Mouse (Mus musculus) liver, adult 2 months (tissue): ENCODE measurements around the gene Def6. TPM values are rescaled to one million over a fixed set of nuclear protein-coding genes. Genes with fewer than 3 reads are reported as not detected.

Experiments
- DNase-seq: peaks from one replicate; pipeline ENCODE4 v3.0.0-alpha.2; 2011; ENCODE audit warnings: low read depth, low spot score; ENCODE audit errors: extremely low read depth
- H3K27ac ChIP-seq: fragments of 200-500 bp; replicated peaks from 2 replicates; pipeline ENCODE4 v1.5.1; 2012; ENCODE audit warnings: low read depth, mild to moderate bottlenecking, control low read depth, inconsistent platforms, low read length; ENCODE audit not compliant: insufficient read depth
- H3K27me3 ChIP-seq: fragments of 200-500 bp; 2 replicates; pipeline ENCODE4 v1.6.1; 2012; ENCODE audit warnings: mild to moderate bottlenecking, moderate library complexity, low read length, inconsistent platforms; ENCODE audit not compliant: control insufficient read depth, insufficient read depth
- H3K36me3 ChIP-seq: fragments of 200-500 bp; 2 replicates; pipeline ENCODE4 v1.6.1; 2012; ENCODE audit warnings: low read length, inconsistent platforms; ENCODE audit not compliant: control insufficient read depth, insufficient read depth
- H3K4me1 ChIP-seq: fragments of 200-500 bp; 2 replicates; pipeline ENCODE4 v1.6.1; 2011; ENCODE audit warnings: low read length; ENCODE audit not compliant: control insufficient read depth, insufficient read depth
- H3K4me3 ChIP-seq: fragments of 200-500 bp; 2 replicates; pipeline ENCODE4 v1.5.1; 2011; ENCODE audit warnings: low read depth, mild to moderate bottlenecking, control low read depth, low read length, moderate library complexity; ENCODE audit not compliant: insufficient read depth
- H3K79me2 ChIP-seq: fragments of 200-500 bp; 2 replicates; pipeline ENCODE4 v1.6.1; 2012; ENCODE audit warnings: inconsistent platforms, mild to moderate bottlenecking, low read length, moderate library complexity; ENCODE audit not compliant: control insufficient read depth, insufficient read depth
- H3K9ac ChIP-seq: fragments of 200-500 bp; 2 replicates; pipeline ENCODE4 v1.6.1; 2012; ENCODE audit warnings: low read depth, mild to moderate bottlenecking, control low read depth, inconsistent platforms, low read length
- CTCF ChIP-seq: fragments of 200-500 bp; IDR thresholded peaks from 2 replicates; pipeline ENCODE4 v1.5.1; 2011; ENCODE audit warnings: low read depth, low read length, control low read depth
- POLR2A ChIP-seq: fragments of 200-500 bp; IDR thresholded peaks from 2 replicates; pipeline ENCODE4 v1.6.1; 2011; ENCODE audit warnings: low read length, control low read depth; ENCODE audit not compliant: insufficient read depth; ENCODE audit errors: extremely low read depth
- WGBS: fragments of 180-500 bp; shearing (Covaris S2); methylation state at CpG from one replicate; pipeline ENCODE4 v1.1.7; 2018; 5-methylcytosine and 5-hydroxymethylcytosine counted together
- polyA plus RNA-seq: library from polyadenylated mRNA; depleted of rRNA; stranded (reverse); fragments of >200 nt; gene quantifications from 2 replicates; pipeline ENCODE4 v1.2.3, GENCODE M21; 2012
- total RNA-seq: library from RNA; depleted of rRNA; stranded (reverse); fragments of >200 nt; gene quantifications from 2 replicates; pipeline ENCODE4 v1.2.3, GENCODE M21; 2014

The Def6 gene
- total and polyA plus RNA-seq, 2 experiments = 0.28 to 0.31 TPM

DNA sequence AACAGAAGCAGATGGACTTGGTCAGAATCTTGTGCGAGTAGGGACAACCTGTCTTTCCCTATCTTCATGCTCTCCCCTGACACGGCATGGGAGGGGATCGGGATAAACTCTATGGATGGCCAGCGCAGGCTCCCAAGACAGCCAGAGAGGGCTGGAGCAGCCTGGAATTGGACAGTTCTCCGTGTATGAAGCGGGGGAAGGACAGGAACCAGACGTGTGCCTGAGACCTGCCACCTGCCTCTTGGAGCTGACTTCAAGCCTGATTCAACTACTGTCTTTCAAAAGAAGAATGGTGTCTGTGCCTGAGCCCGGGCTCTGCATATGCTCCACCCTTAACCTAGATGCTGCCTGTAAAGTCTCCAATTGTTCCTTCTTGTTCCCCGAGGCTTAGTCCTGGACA is 34.9 kb upstream of the Def6 start:
- Histone ChIP-seq H3K79me2 (no peaks in the 10 kb centered on the region; the same call in 1 of the 2 replicates), H3K36me3 (no peaks in the 10 kb centered on the region), H3K4me3 (no peak overlapping the region), H3K27me3 (no peaks in the 10 kb centered on the region), H3K4me1 (peaks cover 4% of the 10 kb centered on the region; the same call in 1 of the 2 replicates), H3K9ac (no peak overlapping the region), H3K27ac (no peak overlapping the region)
- WGBS = 72% methylated on average over 9 of the region's 9 CpGs
- TF ChIP-seq POLR2A (no peak), CTCF (no peak)
- no peak for DNase-seq

DNA sequence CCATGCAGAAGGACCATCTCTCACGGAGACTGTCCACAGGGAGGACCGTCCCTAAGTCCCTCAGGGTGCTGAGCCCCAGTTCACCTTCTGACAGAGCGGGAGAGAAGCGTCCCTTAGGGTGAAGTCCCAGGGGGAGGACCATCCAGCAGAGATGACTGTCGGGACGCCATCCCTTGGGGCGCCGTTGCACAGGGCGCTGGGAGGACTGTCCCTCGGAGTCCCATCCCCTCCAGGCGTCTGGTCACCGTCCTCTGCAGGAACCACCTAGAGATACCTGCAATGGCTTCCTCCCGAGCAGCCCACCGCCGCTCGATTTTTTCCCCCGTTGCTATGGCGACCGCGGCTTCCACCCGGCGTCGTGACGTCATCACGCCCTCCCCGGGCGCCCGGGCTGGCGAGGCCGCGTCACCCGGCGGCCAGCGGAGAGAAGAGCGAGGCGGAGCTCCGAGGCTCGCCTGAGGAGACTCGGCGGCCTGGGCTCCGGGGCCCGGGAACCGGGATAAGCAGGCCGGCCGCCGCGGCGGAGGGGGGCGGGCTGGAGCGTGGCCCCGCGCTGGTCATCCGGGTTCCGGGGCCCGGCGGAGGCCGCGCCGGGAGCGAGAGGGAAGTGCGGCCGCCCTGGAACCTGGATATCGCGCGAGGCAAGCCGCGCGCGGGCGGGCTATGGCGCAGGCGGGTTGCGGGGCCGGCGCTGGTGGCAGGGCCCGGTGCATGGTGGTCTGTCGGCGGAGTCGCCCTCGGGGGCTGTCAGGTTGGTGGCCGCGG is 30.6 kb upstream of the Def6 start, which contains the start of gene Zfp523:
Gene Zfp523, plus strand, starts transcription at position 355 of the 765 bp plus-strand sequence.
- H3K4me1 ChIP-seq = peaks cover 5% of the 10 kb centered on the region; the same call in 1 of the 2 replicates
- peak within 1 kb of the TSS; percentile 81 for H3K27ac ChIP-seq
- peak within 1 kb of the TSS; percentile 61 for H3K4me3 ChIP-seq
- WGBS = under 1% methylated on average over 82 of the region's 82 CpGs
- no peaks in the 10 kb centered on the region for H3K36me3 ChIP-seq
- DNase-seq = peak; percentile 39
- TF ChIP-seq POLR2A = no peak; the same call in 1 of the 2 replicates
- TF ChIP-seq CTCF = no peak
- peak within 1 kb of the TSS; percentile 98 for H3K9ac ChIP-seq
- no peaks in the 10 kb centered on the region; the same call in 1 of the 2 replicates for H3K79me2 ChIP-seq
- H3K27me3 ChIP-seq = no peaks in the 10 kb centered on the region

DNA sequence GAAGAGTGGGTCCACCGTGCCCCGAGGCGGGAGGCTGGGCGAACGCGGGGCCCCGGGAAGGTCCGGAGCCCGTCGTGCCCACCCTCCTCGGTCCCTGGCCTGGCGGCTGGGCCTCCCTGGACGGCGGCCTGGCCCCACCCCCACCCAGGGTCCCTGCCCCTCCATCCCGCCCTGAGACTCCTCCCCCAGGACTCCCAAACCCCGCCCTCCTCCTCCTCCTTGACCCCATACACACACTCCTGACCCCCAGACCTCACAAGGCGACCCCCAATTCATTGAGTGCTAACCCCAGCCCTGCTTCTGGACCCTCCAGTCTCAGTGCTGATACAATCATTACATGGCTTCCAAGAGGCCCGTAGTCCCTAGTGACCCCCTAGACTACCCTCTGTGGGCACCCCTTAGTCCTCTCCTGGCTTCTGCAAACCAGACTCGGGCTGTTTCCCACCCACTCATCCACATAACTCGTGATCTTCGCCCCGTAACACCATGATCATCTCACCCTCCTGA is 30.0 kb upstream of the Def6 start:
- Histone ChIP-seq H3K9ac (peak overlapping the region; percentile 98), H3K36me3 (no peaks in the 10 kb centered on the region), H3K4me1 (peaks cover 5% of the 10 kb centered on the region; the same call in 1 of the 2 replicates), H3K79me2 (no peaks in the 10 kb centered on the region; the same call in 1 of the 2 replicates), H3K27me3 (no peaks in the 10 kb centered on the region), H3K27ac (peak overlapping the region; percentile 81), H3K4me3 (peak overlapping the region; percentile 61)
- TF ChIP-seq CTCF (no peak), POLR2A (peak; percentile 28; the same call in 1 of the 2 replicates)
- WGBS = 5% methylated on average over 20 of the region's 22 CpGs
- peak; percentile 16 for DNase-seq

DNA sequence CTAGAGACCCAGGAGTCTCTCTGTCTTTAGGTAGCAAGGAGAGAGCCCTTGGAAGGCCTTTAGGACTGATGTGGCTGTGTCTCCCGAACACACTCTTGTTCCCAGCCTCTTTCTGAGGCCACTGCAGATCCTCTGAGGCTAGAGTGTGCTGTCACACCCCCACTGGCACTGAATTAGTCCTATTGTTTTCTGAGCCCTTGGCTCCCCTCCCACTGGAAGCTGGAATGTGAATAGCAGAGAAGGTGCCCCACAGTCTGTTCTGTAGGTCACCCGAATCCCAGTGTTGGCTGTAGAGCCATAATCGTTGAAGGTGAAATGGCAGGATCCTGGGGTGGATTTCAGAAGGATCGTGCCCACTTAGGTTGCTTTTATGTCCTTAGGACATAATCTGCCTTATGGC is 27.2 kb upstream of the Def6 start:
- no peak for TF ChIP-seq CTCF
- TF ChIP-seq POLR2A = no peak
- 71% methylated on average over 4 of the region's 4 CpGs for WGBS
- H3K9ac ChIP-seq = no peak overlapping the region
- DNase-seq = no peak
- peaks cover 12% of the 10 kb centered on the region for H3K4me1 ChIP-seq
- H3K79me2 ChIP-seq = no peaks in the 10 kb centered on the region; the same call in 1 of the 2 replicates
- H3K27ac ChIP-seq = no peak overlapping the region
- no peaks in the 10 kb centered on the region for H3K27me3 ChIP-seq
- H3K36me3 ChIP-seq = no peaks in the 10 kb centered on the region
- no peak overlapping the region for H3K4me3 ChIP-seq

DNA sequence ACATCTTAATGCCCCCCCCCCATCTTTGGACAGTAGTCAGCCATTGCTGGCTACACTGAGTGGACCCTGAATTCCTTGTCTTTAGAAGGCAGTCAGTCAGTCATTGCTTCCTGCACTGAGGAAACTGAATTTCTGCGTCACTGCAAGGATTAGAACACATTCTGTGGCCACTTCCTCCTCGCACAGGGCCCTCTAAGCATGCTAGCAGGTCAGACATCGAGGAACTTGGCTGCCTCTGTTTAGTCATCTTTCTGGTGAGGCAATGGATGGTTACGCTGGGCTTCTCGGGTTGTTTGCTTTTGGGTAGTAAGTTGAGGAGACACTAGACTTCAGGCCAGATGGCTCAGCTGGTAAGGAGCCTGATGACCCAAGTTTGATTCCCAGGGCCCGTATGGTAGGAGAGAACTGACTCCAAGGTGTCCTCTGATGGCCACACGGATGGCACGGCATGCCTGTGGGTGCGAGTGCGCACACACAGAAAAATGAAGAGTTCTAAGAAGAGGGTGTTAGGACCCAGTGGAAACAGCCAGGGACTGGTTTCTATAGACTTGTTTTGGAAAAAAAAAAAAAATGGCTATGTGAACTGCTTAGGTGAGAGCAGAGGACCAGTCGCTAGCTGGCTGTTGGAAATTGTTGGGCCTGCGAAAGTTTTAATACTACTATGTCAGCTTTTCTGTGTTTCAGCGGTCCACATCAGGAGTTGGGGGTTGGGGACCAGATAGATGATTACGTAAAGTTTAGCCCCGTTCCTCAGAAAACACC is 26.6 kb upstream of the Def6 start:
- no peak overlapping the region for H3K4me3 ChIP-seq
- no peak overlapping the region for H3K27ac ChIP-seq
- peak; percentile 12 for DNase-seq

More for the DNA sequence above, 26.6 kb upstream of the Def6 start:
- Histone ChIP-seq H3K4me1 (peaks cover 15% of the 10 kb centered on the region), H3K36me3 (no peaks in the 10 kb centered on the region), H3K79me2 (no peaks in the 10 kb centered on the region; the same call in 1 of the 2 replicates), H3K27me3 (no peaks in the 10 kb centered on the region), H3K9ac (no peak overlapping the region)
- no peak for TF ChIP-seq CTCF
- no peak for TF ChIP-seq POLR2A
- WGBS = 84% methylated on average over 15 of the region's 15 CpGs
